Mouse (Mus musculus) thymus, postnatal 10 days (tissue): Measurements from ENCODE around the gene Tmem200b.

ENCODE experiments used
- DNase-seq, 2 experiments: peaks; one replicate each; pipeline ENCODE4 v3.0.0; 2021; ENCODE audit warnings: low spot score in 2 of 2

Tmem200b gene

GRCm38 (mm10) chr4:131949903-131950302 lies 28.3 kb downstream of the Tmem200b start:
- no peak for DNase-seq

- DNase-seq = no peak
Measured at GRCm38 (mm10) chr4:131950657-131951056, 29.1 kb downstream of the Tmem200b start.

- no peak for DNase-seq
Measured at GRCm38 (mm10) chr4:131957161-131957560, 35.6 kb downstream of the Tmem200b start.

- no peak for DNase-seq
Measured at GRCm38 (mm10) chr4:131968873-131969272, 47.3 kb downstream of the Tmem200b start.

GRCm38 (mm10) chr4:131970244-131970853 lies 48.8 kb downstream of the Tmem200b start:
- DNase-seq = no peak
